Mouse (Mus musculus): ENCODE results near the gene Fut4.

Gene Fut4

GRCm38 (mm10) chr9:14752001-14752522 is at the start of gene Fut4:
Gene Fut4, minus strand, starts transcription at chr9:14752393.
- DNase-seq: peak; percentile 83

GRCm38 (mm10) chr9:14787356-14787755 is 35.2 kb upstream of the Fut4 start:
- DNase-seq: no peak

- DNase-seq: peak; percentile 95
These were observed 32.1 kb upstream of the Fut4 start, which contains the start of the genes Mre11a and Ankrd49 for GRCm38 (mm10) chr9:14784039-14785002. Gene Mre11a, plus strand, starts transcription at chr9:14784654. Gene Ankrd49, minus strand, starts transcription at chr9:14784856.

GRCm38 (mm10) chr9:14778341-14778740 is 26.1 kb upstream of the Fut4 start:
- DNase-seq: no peak

- DNase-seq: no peak
These were observed 21.6 kb upstream of the Fut4 start for GRCm38 (mm10) chr9:14773813-14774212.

GRCm38 (mm10) chr9:14772074-14772473 is 19.9 kb upstream of the Fut4 start:
- no peak for DNase-seq

- no peak for DNase-seq
These were observed 18.7 kb upstream of the Fut4 start, which contains the start of gene 1700012B09Rik for GRCm38 (mm10) chr9:14770803-14771471. Gene 1700012B09Rik, minus strand, starts transcription at chr9:14771030.

GRCm38 (mm10) chr9:14769811-14770210 is 17.6 kb upstream of the Fut4 start:
- DNase-seq: no peak

- peak; percentile 77 for DNase-seq
These were observed 12.6 kb upstream of the Fut4 start for GRCm38 (mm10) chr9:14764765-14765164.

- DNase-seq: no peak
These were observed 7.1 kb upstream of the Fut4 start for GRCm38 (mm10) chr9:14759261-14759660.

- DNase-seq: no peak
These were observed 6.4 kb upstream of the Fut4 start for GRCm38 (mm10) chr9:14758590-14758989.

- no peak for DNase-seq
These were observed 2.3 kb upstream of the Fut4 start for GRCm38 (mm10) chr9:14754469-14754868.

- DNase-seq: no peak
These were observed 1.8 kb upstream of the Fut4 start for GRCm38 (mm10) chr9:14753947-14754346.

GRCm38 (mm10) chr9:14751503-14752000 is 641 bp downstream of the Fut4 start:
- DNase-seq: peak; percentile 40

GRCm38 (mm10) chr9:14750901-14751502 is 1.2 kb downstream of the Fut4 start:
- peak; percentile 14 for DNase-seq

- DNase-seq: no peak
These were observed 11.9 kb downstream of the Fut4 start, which contains the start of gene Piwil4 for GRCm38 (mm10) chr9:14740151-14740924. Gene Piwil4, minus strand, starts transcription at chr9:14740733.

- no peak for DNase-seq
These were observed 12.6 kb downstream of the Fut4 start for GRCm38 (mm10) chr9:14739498-14740150.

- peak; percentile 48 for DNase-seq
These were observed 21.2 kb downstream of the Fut4 start for GRCm38 (mm10) chr9:14730941-14731541.

- DNase-seq: no peak
These were observed 23.8 kb downstream of the Fut4 start for GRCm38 (mm10) chr9:14728365-14728764.

GRCm38 (mm10) chr9:14726629-14727028 is 25.6 kb downstream of the Fut4 start:
- no peak for DNase-seq

GRCm38 (mm10) chr9:14726005-14726404 is 26.2 kb downstream of the Fut4 start:
- DNase-seq: no peak
